Mouse (Mus musculus) MEL (cell line): ENCODE measurements around the gene Ddx28.

Experiments used
- CTCF ChIP-seq, 3 experiments: IDR thresholded peaks in 2 of 3; conservative IDR thresholded peaks in 1 of 3; 2 replicates each; pipeline ENCODE4 v1.5.1; 2011 to 2012; ENCODE audit warnings: low read length in 3 of 3, low read depth in 2 of 3, mild to moderate bottlenecking in 2 of 3, improper control_type of control experiment in 1 of 3, inconsistent platforms in 1 of 3, mixed read lengths in 1 of 3, moderate library complexity in 1 of 3; ENCODE audit not compliant: control insufficient read depth in 1 of 3, insufficient read depth in 1 of 3, poor library complexity in 1 of 3, severe bottlenecking in 1 of 3
- ELF1 ChIP-seq: IDR thresholded peaks from 2 replicates; pipeline ENCODE4 v1.6.1; 2014; ENCODE audit warnings: low read depth, mild to moderate bottlenecking, inconsistent platforms, low read length, improper control_type of control experiment, moderate library complexity
- POLR2A ChIP-seq, 2 experiments: IDR thresholded peaks; 2 replicates each; pipeline ENCODE4 v1.6.1; 2011 to 2012; ENCODE audit warnings: low read length in 2 of 2, mild to moderate bottlenecking in 2 of 2, control low read depth in 1 of 2, improper control_type of control experiment in 1 of 2, low read depth in 1 of 2, moderate library complexity in 1 of 2; ENCODE audit not compliant: control insufficient read depth in 1 of 2, insufficient read depth in 1 of 2, poor library complexity in 1 of 2
- TAL1 ChIP-seq: IDR thresholded peaks from 2 replicates; pipeline ENCODE4 v1.6.1; 2012; ENCODE audit warnings: mild to moderate bottlenecking, inconsistent platforms, low read length, moderate library complexity, mixed read lengths
- TCF12 ChIP-seq: IDR thresholded peaks from 2 replicates; pipeline ENCODE4 v1.6.1; 2014; ENCODE audit warnings: low read depth, mild to moderate bottlenecking, inconsistent platforms, low read length, improper control_type of control experiment, moderate library complexity

GRCm38 (mm10) chr8:105981146-105981545 lies 30.5 kb downstream of the Ddx28 start:
- TF ChIP-seq CTCF (IDR thresholded peaks at IDR 0.05 in 2 of 3, conservative IDR thresholded peaks at IDR 0.05 in 1 of 3; ENCODE audit: control insufficient read depth in 1 of 3, insufficient read depth in 1 of 3, low read depth in 2 of 3, low read length in 3 of 3, poor library complexity in 1 of 3, severe bottlenecking in 1 of 3) (peak in 1 of 3 experiments; percentile 35; a peak in 2 of 6 replicates), POLR2A (IDR thresholded peaks at IDR 0.05; ENCODE audit: control insufficient read depth in 1 of 2, insufficient read depth in 1 of 2, low read depth in 1 of 2, low read length in 2 of 2, poor library complexity in 1 of 2) (no peak), ELF1 (no peak), TCF12 (no peak), TAL1 (no peak)
